Mouse (Mus musculus) adrenal gland (tissue): ENCODE data around the gene Smim14.
"Not testable (repeated sequence)": the region's sequence is repeated elsewhere in the genome, so short reads cannot be mapped to it uniquely, and the experiment has no call there.

ENCODE experiments used
- intact Hi-C: fragments of 180-260 bp; cut with DNase I; formaldehyde crosslinking; loops from one replicate; pipeline ENCODE4 v1.15.1; 2025

Smim14 gene

DNA sequence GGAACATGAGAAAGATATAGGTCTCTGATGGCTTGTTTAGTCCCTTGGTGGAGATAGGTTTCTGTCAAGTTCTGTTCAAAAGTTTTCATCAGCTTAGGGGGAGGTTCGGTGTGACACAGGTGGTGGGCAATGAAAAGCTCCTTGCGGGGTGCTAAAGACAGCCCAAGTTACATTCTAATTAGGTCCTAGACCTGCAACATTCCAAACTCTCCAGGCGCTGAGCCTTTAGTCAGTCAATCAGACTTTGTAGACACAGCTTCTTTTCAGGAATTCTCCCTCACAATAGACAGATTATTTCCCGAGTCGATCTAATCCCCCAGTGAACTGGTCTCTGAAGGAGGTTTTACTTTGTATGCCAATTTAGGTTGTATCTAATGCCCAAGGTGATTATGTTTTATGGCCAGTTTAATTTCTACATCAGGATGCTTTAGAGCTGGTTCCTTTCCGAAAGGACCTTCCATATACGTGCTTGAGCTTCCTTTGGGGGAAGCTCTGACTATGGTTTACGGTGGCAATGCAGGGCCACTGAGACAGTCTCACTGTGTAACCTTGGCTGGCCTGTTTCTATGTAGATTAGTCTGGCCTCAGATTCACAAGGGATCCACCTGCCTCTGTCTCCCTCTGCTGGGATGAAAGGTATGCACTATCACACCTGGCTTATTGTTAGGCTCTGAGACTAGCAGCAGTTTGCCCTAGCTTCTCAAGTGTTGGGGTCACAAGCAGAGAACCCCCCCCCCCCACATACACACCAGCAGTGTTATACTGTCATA, 11.1 kb downstream of the Smim14 start:
- intact Hi-C loops = no loop called here

DNA sequence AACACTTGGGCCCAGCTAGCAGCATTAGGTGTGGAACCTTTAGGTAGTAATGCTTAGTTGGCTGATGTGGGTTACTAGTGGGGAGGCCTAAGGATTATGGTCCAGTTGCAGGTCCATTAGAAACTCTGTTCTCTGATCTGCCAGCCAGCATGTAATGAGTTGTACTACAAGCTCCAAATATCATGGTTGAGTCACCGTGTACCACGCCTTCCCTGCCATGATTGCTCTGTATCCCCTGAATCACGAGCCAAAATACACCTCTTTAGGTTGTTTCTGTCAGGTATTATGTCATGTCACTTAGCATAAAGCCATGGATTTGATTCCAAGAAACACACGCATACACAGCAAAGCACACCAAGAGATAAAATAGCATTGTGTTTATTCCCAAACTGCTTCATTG, 12.2 kb downstream of the Smim14 start:
- intact Hi-C loops = no loop called here

DNA sequence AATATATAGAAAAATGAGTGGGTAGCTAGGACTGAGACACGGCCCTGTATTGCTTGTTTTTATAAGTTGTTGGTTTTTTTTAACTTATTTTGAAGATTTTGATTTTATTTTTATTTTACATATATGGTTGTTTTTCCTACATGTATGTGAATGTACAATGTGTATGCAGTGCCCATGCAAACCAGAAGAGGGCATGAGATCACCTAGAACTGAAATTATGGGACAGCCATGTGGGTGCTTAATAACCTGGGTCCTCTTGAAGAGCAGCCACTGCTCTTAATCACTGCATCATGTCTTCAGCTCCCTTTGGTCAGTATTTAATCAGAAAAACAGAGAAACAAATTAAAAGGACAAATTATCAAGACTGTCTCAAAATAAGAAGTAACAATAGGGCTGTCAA, 15.2 kb downstream of the Smim14 start:
- intact Hi-C loops = no loop called here

DNA sequence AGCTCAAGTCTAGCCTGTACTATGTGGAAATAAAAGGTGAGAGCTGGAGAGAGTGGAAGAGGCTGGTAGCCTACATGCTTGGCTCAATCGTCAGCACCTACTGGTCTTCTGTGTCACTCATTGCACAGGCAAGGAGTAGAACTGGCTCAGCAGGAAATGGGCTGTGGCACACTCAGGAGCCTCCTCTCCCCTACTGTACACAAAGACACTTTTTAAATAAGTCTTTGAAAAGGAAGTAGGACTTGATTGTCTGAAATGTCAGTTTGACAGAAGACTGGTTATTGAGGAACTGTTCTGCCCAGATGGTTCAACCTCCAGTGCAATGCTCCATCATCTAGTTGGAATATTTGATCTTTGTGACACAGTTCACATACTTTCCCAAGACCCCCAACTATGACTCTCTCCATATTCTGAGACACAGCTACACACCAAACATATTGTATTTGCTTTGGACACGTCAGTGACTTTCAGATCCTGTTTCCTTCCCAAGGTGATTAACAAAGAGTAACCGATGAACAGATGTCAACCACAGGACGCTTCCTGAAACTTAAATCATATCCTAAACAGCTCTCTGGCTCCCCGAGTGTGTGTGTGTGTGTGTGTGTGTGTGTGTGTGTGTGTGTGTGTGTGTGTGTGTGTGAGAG, 22.2 kb downstream of the Smim14 start:
- intact Hi-C loops = no loop called here

DNA sequence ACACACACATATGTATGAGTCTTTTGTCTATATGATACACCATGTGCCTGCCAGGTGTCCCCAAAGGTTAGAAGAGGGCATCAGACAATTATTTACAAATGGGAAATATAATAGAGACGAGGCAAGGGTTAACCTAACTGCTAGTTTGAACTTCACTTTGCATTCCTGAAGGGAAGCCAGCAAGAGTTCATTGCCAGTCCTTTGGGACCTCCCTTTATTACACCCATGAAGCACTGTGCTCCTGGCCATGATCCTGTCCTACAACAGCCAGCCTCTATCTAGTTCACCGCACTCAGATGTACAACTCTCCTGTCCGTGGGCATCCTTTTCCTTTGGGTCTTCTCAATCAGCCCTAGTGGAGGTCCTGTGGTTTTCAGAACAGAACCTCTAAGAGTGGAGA, 23.5 kb downstream of the Smim14 start:
- intact Hi-C loops = no loop called here

DNA sequence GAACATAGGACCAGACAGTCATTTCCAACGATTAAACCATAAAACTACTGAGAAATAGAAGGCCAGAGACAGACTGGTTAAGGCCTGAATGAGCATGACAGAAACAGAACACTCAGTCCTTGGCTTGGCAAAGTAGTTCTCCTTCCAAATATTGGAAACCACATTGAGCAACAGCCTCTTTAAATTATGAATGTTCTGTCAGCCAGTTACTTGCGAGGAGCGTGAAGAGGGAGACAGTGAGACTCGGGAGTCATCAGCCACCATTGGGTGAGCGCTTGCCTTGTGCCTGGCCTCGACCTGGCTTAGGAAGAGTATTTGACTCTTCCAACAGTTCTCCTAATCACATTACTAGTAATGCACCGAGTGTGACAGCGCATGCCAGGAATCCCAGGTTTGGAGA, 28.6 kb downstream of the Smim14 start:
- intact Hi-C loops = no loop called here

DNA sequence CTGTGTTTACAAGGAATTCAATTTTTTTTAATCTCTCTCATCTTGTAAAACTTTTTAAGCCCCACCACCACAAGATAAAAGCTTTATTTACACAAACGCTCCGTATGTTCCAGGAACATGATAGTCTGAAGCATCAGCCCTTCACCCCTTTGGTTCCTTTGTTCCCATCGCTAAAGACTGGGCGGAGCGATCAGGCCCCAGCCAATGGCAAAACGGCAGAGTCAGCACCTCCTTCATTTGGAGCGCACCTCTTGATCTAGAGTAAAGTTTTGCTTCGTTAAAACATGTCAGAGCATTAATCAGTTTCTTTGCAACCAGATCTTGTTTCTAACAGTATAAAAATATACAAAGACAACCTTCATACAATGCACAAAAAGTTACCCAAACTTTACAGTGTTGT, 31.2 kb downstream of the Smim14 start:
- intact Hi-C loops = no loop called here

DNA sequence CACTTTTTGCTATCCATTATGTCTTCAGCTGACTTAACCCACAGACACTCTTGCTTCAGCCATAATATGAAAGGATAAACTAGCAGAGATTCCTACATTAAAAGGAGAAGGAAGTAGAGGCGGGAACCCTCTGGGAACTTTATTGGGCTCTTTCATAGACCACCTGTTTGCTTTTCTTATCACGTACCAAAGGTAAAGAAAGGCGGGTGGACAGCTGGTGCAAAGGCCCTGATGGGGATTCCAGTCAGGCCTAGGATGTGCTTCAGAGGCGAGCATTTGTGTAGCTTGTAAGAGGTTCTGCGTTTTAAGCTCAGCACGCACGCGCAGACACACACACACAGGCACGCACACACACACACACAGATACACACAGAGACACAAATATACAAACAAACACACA, 35.6 kb downstream of the Smim14 start:
- intact Hi-C loops = no loop called here

DNA sequence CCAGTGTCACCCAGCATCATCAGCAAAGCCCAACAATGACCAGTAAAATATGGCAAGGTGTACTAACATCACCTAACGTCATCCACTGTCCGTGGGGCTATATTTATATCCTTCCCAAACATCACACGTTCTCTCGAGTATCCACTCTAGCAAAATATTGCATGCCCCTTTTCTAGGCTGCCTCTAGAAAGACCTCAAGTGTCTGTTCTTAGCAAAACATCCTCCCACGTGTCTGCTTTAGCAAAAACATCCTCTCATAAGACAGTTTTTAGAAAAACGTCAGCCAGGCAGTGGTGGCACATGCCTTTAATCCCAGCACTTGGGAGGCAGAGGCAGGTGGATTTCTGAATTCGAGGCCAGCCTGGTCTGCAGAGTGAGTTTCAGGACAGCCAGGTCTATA, 36.8 kb downstream of the Smim14 start:
- intact Hi-C loops = no loop called here

DNA sequence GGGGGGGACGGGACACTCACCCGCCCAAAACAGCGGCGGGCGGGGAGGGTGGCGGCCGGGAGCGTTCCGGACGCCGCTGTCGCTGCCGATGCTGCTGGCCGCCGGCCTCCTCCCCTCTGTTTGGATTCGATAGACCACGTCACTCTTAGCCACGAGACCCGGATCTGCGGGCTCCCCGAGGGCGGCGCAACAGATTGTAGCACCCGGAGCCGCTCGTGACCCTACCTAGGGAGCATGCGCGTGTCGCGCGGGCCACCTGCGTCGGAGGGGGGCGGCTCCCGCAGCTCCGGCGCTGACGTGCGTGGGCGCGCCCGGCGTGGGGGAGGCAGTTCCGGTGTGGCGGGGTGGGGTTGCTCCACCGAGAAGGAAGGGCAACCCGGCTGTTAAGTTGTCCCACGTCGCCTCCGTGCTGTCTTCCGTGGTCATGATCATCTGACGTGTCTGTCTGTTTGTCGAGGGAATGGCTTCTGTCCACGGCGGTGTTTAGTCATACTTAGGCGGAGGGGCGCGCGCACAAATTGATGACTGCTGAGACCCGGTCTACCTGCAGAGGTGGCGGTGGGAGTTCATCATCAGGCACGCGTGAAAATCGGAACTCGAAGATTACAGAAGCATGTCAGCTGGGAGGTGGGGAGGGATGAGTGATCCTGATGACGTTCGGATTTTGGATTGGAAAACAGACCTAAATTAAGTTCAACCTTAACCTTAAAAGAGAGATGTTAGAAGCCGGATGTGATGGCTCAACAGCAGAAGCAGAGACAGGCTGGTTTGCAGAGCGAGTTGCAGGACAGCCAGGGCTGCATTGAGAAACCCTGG, 44.1 kb downstream of the Smim14 start, which contains the start of gene Gm43552:
TSS of gene Gm43552 (minus strand) at position 118 of the 816 bp plus-strand sequence.
- intact Hi-C loops = loop anchor here (5.0 kb wide), 1 partner anchor 44 kb away; the partner anchor contains the start of genes Smim14 and Ube2k

DNA sequence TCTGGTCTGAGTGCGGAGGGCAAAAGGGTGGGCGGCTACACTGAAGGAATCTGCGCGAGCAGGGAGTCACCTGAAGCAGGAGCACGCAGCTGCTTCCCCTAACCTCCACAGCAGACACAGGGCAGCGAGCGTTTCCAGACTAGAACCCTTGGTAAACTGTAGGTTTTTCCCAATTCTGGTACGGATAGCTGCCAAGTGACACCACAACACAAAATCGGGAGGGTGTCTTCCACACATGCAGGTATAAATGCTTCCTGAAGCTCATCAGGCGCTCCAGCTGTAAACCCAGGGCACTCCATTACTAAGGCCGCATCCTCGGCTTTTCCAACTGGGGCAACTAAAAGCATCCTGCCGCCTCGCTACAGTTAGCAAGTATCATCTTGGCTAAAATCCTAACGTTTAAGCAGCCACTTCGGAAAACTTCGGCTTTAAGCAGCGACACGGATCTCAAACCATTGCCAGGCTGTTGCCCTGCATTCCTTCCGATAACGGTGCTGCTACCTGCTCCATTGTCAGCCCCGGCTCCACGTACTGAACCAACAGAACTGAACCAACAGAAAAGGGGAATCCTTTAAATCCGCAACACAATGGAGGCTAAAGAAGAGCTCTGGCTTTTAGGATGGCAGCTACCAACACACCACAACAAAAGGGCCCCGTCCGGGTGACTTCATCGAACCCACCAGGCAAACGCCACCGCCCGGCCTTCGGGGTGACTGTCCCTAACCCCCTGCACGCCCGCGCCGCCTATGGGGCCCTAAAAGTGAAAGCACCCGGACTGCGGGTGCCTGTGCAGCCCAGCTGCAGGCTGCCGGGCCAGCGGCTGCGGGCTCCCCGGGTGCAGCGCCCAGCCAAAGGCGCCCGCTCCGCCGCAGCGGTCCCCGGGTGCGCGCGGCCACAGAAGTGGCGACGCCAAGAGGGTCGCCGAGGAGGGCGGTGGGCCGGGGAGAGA, 44.9 kb downstream of the Smim14 start:
- intact Hi-C loops = loop anchor here (5.0 kb wide), 1 partner anchor 45 kb away; the partner anchor contains the start of genes Smim14 and Ube2k

DNA sequence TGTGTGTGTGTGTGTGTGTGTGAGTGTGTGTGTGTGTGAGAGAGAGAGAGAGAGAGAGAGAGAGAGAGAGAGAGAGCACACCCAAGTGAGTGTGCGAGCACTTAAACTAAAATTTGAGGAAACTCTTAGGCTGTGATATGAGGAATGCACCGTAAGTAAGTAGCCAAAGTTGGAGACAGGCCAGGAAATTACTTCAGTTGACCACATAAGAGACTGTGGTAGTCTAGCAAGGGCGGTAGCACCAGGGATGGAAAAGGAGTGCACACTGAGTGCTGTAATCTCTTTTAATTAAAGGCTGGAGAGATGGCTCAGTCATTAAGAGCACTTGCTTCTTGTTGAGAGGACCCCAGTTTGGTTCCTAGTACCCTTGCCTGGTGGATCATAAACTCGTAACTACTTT, 47.2 kb downstream of the Smim14 start:
- intact Hi-C loops = loop anchor here (5.0 kb wide), 1 partner anchor 47 kb away; the partner anchor contains the start of genes Smim14 and Ube2k

DNA sequence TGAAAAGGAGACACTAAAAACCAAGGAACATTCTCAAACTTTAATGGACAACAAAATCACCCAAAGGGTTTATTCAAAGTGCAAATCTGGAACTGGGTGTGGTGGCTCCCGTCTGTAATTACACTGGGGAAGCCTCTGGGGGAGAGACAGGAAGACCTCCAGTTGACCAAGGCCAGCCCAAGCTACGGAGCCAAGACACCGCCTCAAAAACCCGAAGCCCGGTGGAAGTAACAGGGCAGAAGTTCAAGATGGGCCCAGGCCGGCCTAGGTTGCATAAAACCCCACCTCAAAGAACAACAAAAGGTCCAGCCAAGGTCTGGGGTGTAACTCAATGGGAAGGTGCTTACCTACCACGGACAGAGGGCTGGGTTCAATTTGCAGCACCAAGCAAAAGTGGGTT, 48.3 kb downstream of the Smim14 start:
- intact Hi-C loops = no loop called here

DNA sequence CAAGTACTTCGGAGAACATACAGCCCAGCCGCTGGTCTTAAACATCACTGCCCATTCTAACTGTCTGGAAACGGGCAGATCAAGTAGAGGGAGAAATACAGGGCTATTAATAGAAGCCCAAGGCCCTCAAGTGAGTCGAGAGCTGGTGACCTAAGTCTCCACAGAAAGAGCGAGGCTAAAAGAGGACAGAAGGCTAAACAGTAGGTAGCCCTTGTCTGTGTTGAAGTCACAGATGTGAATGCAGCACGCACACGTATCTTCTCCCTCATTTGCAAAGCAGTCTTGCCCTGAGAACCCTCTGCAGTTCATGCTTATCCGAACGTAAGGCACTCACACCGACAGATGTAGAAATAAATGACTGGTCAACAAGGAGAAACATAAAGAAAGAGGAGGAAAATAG, 49.6 kb downstream of the Smim14 start:
- intact Hi-C loops = no loop called here

DNA sequence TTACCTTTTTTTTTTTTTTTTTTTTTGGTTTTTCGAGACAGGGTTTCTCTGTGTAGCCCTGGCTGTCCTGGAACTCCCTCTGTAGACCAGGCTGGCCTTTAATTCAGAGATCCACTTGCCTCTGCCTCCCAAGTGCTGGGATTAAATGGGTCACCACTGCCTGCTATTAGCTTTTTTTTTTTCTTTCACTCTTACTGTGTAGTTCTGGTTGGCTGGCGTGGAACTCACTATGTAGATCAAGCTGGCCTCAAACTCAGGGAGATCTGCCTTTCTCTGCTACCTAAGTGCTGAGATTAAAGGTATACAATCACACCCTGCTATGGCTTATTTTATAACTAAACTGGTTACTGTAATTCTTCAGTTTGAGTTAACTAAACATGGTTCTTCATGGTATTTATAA, 50.5 kb downstream of the Smim14 start:
- intact Hi-C loops = no loop called here

DNA sequence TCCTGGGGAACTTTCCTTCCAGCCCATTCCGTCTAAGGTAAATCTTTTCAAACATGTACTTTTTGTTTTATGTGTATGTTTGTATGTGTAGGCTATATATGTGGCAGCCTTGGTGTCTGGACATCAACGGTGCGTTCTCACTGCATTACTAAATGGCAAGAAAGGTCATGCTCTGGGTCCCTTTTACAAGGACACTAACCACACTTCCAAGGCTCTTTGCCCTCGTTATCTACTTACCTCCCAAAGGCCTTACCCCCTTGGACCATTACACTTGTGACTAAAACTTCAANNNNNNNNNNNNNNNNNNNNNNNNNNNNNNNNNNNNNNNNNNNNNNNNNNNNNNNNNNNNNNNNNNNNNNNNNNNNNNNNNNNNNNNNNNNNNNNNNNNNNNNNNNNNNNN, 54.0 kb downstream of the Smim14 start:
- intact Hi-C loops = no loop called here

DNA sequence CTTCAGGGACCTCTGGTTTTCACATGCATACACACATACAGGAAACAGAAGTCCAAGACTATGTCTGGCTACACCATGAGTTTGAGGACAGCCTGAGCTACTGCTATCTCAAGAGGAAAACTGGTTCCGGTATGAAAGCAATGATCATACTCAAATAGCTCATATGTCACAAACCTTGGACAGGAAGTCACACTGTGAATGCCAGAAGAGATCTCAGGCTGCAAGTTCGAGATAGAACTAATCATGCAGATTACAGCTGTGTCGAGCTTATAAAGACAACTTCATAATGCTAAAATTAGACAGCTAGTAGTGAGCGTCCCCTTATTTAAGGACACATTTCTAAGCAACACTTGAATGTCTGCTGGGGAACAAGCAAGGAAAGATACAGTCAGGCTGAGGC, 56.5 kb downstream of the Smim14 start:
- intact Hi-C loops = no loop called here

DNA sequence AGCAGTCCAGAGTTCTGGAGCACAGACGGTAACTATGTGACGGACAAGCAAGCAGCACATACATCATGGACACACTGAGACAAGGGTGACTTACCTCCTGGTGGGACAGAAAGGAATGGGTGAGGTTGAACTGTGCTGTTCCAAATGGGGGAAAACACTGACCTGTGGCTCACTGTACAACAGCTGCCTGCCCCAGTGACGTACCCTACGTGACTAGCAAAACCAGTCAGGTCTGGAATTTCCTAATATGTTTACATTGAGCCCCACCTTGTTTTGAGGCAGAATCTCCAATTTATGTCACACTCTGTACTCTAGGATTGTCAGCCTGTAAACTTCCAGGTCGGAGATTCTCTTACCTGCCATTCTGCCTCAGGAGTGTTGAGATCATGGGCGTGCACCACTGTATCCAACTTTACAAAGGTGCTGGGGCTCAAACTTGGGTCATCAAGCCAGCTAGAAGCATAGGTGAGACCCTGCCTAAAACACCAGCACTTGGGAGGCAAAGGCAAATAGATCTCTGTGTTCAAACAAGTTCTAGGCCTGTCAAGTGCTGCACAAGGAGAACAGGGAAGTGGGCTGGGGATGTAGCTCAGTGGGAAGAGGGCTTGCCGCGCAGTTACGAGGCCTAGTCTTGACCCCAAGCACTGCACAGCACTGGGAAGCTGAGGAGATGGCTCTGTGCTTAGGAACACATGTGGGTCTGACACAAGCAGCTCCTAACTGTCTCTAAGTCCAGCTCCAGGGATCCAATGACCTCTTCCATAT, 57.1 kb downstream of the Smim14 start:
- intact Hi-C loops = no loop called here

DNA sequence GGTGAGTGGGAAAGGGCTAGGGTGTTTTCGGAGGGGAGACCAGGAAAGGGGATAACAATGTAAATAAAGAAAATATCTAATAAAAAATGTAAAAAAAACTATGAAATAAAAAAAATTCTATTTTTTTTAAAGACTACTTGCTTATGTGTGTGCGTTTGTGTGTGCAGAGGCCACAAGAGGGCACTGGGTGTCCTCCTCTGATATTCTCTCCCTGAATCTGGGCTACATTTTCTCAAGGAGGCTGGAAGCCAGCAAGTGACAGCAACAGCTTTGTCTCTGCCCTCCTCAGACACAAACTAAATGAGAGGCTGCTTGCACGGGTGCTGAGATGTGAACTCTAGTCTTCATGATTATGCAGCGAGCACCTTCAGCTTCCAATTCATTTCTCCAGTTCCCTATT, 58.8 kb downstream of the Smim14 start:
- intact Hi-C loops = no loop called here

DNA sequence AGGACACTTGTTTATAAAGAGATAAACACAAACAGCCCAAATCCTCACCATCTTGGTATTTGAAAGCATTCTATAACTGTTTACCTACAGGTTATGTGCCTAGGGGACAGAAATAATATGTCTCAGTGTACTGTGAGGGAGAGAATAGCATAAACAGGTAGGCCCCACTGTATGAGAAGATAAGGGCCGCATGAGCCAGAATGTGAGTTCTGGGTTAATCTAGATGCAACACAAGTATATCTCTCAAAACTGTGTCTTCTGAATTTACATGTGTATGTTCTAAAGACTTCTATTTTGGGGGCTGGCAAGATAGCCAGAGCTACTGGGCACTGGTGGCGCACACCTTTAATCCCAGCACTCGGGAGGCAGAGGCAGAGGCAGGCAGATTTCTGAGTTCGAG, 60.2 kb downstream of the Smim14 start:
- intact Hi-C loops = not testable (repeated sequence)
